Mouse (Mus musculus): ENCODE data around the gene Cstf2. TPM values are rescaled to one million over a fixed set of nuclear protein-coding genes. Genes with fewer than 3 reads are reported as not detected.

Cstf2 gene
- polyA plus RNA-seq (2015; fragmentation: Nextera tagmentation; extraction: Ambion mirVana) = 65.9 and 68.2 TPM in 2 replicates

DNA sequence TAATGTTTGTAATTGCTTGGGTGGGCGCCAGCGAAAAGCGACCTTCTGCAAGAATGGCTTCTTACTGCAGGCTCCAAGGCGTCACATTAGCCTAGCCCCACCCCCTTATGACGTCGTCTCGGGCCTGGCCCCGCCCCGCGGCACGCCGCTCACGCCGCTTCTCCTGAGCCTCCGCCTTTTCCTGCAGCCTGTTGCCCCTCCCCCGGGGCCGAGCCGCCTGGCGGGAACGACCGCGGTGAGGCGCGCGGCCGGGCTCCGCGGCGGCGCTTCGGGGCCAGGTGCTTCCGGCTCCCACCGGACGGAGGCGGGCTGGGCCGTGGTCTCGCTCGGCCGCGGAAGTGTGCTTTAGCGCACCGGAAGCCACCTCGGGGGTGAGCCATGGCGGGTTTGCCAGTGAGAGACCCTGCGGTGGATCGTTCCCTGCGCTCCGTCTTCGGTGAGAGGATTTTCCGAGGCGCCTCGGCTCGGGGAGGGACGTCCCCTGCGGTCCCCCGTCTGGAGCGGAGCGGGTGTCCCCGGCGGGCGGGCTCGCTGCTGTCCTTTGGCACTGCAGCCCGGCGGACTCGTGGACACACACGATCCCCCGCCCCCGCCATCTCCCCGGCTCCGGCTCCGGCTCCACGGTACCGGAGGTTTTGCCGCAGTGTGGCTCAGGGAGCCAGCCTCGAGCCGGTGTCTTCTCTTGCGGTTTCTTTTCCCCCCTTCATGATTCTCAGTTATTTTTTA is at the start of gene Cstf2:
TSS of gene Cstf2 (plus strand) at position 201 of the 726 bp plus-strand sequence.
- Histone ChIP-seq H3K9ac (ENCODE audit: low read depth, low read length) (peak within 1 kb of the TSS; percentile 76), H3K27ac (ENCODE audit: low read depth, low read length) (peak within 1 kb of the TSS; percentile 88), H3K4me2 (ENCODE audit: low read length) (peak within 1 kb of the TSS; percentile 51), H3K4me3 (ENCODE audit: low read length) (peak within 1 kb of the TSS; percentile 61), H3K4me1 (ENCODE audit: control insufficient read depth, insufficient read depth, low read depth, low read length) (peaks cover 2% of the 10 kb centered on the region; the same call in 1 of the 2 replicates), H3K9me3 (ENCODE audit: control insufficient read depth, low read length) (no peaks in the 10 kb centered on the region), H3K36me3 (ENCODE audit: control insufficient read depth, insufficient read depth, low read length) (no peaks in the 10 kb centered on the region; the same call in 1 of the 2 replicates), H3K27me3 (replicated peaks; ENCODE audit: control insufficient read depth, insufficient read depth, low read length) (no peaks in the 10 kb centered on the region)
- WGBS = 23% methylated on average over 43 of the region's 77 CpGs
- peak; percentile 99 for ATAC-seq

DNA sequence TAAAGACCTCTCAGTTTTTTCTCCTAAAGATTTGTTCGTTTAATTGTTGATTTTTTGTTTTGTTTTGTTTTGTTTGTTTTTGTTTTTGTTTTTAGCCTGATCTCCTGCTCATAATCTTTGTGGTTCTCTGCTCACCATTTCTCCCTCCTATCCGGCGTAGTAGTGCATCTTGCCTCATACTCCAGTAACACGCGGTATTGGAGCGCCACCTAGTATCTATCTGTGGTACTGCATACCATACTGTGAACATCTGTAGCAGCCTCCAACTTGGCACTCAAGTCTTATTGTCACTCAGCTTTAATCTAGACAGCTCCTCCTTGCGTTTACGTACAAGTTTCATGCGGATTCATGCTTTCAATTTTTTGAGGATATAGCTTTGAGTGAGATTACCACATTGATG is 40.0 kb upstream of the Cstf2 start:
- peak; percentile 77 for ATAC-seq
- Histone ChIP-seq H3K4me3 (ENCODE audit: low read length) (no peak overlapping the region), H3K27ac (ENCODE audit: low read depth, low read length) (no peak overlapping the region), H3K9me3 (ENCODE audit: control insufficient read depth, low read length) (no peaks in the 10 kb centered on the region), H3K4me1 (ENCODE audit: control insufficient read depth, insufficient read depth, low read depth, low read length) (no peaks in the 10 kb centered on the region), H3K9ac (ENCODE audit: low read depth, low read length) (no peak overlapping the region), H3K27me3 (replicated peaks; ENCODE audit: control insufficient read depth, insufficient read depth, low read length) (no peaks in the 10 kb centered on the region), H3K4me2 (ENCODE audit: low read length) (no peak overlapping the region), H3K36me3 (ENCODE audit: control insufficient read depth, insufficient read depth, low read length) (no peaks in the 10 kb centered on the region)
- 10% methylated on average over 9 of the region's 9 CpGs for WGBS

DNA sequence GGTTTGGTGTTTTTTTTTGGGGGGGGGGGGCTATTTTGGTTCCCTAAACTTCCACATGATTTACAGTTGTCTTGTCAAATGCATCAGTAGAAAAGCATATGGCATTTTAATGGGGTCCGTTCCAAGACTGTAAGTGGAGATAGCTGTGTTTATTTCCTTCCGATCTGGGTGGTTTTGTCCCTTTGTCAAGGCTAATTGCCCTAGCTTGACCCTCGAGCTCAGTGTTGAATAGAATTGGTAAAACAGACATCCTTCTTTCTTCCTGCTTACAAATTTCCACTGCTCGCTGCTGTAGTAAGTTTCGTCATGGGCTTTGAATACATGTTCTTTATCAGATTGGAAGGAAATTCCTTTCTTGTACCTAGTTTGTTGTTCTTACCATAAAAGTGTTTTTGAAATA is 38.3 kb upstream of the Cstf2 start:
- Histone ChIP-seq H3K27ac (ENCODE audit: low read depth, low read length) (no peak overlapping the region), H3K9ac (ENCODE audit: low read depth, low read length) (no peak overlapping the region), H3K4me3 (ENCODE audit: low read length) (no peak overlapping the region), H3K4me2 (ENCODE audit: low read length) (no peak overlapping the region), H3K27me3 (replicated peaks; ENCODE audit: control insufficient read depth, insufficient read depth, low read length) (no peaks in the 10 kb centered on the region), H3K9me3 (ENCODE audit: control insufficient read depth, low read length) (no peaks in the 10 kb centered on the region), H3K4me1 (ENCODE audit: control insufficient read depth, insufficient read depth, low read depth, low read length) (no peaks in the 10 kb centered on the region), H3K36me3 (ENCODE audit: control insufficient read depth, insufficient read depth, low read length) (no peaks in the 10 kb centered on the region)
- 46% methylated on average over 5 of the region's 5 CpGs for whole genome bisulfite sequencing
- no peak for ATAC-seq

DNA sequence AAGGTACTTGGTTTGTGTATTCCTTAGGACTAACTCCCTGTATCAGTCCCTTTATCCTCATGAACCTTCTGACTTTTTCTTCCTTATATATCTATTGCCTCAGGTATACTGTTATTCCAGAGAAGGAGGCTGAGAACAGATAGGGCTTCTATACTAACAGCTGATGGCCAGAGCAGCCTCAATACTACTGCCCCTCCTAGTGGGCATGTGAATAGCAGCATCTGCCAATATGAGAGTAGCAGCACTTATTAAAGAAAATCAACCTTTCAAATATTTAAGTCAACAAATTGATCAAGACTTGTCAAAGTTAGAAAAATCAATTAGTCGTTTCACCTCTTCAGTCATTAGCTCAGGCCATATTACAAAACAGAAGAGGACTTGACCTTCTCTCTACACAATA is 10.0 kb upstream of the Cstf2 start:
- H3K27ac ChIP-seq (ENCODE audit: low read depth, low read length) = no peak overlapping the region
- no peaks in the 10 kb centered on the region for H3K27me3 ChIP-seq (replicated peaks; ENCODE audit: control insufficient read depth, insufficient read depth, low read length)
- no peaks in the 10 kb centered on the region for H3K4me1 ChIP-seq (ENCODE audit: control insufficient read depth, insufficient read depth, low read depth, low read length)
- H3K9ac ChIP-seq (ENCODE audit: low read depth, low read length) = no peak overlapping the region
- H3K4me3 ChIP-seq (ENCODE audit: low read length) = no peak overlapping the region
- no peak overlapping the region for H3K4me2 ChIP-seq (ENCODE audit: low read length)
- WGBS = 77% methylated on average over 1 of the region's 1 CpGs
- ATAC-seq = no peak
- H3K36me3 ChIP-seq (ENCODE audit: control insufficient read depth, insufficient read depth, low read length) = no peaks in the 10 kb centered on the region
- no peaks in the 10 kb centered on the region for H3K9me3 ChIP-seq (ENCODE audit: control insufficient read depth, low read length)

DNA sequence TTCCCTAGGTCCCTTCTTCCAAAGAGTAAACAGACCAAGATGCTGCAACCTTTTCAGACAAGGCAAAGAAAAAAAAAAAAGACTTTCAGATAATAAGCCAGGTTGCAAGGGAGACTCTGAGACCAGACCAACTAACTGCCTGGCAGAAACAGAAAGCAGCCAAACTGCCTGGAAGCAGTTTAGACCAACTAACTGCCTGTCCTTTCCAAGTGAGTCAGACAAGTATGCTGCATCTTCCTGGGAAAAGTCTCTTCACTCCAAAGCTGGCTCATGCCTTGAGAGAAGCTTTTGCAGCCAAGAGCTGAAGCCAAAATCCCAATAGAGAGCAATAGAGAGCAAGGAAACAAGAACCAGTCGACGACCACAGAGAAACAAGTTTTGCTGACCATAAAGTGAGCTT is 2.1 kb upstream of the Cstf2 start:
- Histone ChIP-seq H3K36me3 (ENCODE audit: control insufficient read depth, insufficient read depth, low read length) (no peaks in the 10 kb centered on the region; the same call in 1 of the 2 replicates), H3K27me3 (replicated peaks; ENCODE audit: control insufficient read depth, insufficient read depth, low read length) (no peaks in the 10 kb centered on the region), H3K9me3 (ENCODE audit: control insufficient read depth, low read length) (no peaks in the 10 kb centered on the region), H3K4me2 (ENCODE audit: low read length) (no peak overlapping the region), H3K4me1 (ENCODE audit: control insufficient read depth, insufficient read depth, low read depth, low read length) (peaks cover 2% of the 10 kb centered on the region; the same call in 1 of the 2 replicates), H3K27ac (ENCODE audit: low read depth, low read length) (no peak overlapping the region), H3K4me3 (ENCODE audit: low read length) (no peak overlapping the region), H3K9ac (ENCODE audit: low read depth, low read length) (no peak overlapping the region)
- WGBS = 84% methylated on average over 2 of the region's 2 CpGs
- no peak for ATAC-seq

DNA sequence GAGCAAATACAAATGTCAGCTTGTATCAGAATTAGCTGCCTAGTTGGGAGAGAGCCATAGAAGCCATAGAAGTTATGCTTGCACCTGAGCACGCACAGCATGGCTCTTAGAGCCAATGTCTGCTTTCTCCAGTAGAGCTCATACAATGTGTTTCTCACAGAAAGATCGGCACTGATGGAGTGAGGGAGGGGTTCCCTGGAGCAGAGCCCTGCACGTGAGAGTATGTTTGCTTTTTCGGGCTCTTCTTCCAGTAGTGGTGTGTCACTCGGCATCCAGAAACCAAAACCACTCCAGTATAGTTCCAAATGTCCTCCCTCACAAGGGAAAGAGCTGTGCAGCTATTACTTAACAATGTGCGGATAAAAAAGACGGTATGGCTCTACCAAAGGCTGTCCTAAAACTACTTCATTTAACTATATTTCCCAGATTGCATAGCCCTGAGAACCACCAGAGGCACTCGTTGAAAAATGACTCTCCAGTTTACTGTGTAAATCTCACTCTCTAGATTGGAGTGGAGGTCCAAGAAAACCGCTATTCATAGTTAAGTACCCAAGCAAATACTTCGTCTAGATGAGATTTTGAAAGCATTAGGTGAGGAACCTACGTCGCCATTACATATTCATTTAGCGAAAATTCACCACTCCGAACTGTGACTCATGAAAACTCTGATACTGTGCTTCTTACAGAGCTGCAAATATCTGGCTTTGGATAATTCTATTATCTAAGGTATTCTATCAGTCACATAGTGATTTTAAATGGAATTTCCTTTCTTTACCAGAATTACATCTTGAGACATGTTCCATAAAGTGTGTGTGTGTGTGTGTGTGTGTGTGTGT is 729 bp upstream of the Cstf2 start:
- 74% methylated on average over 14 of the region's 14 CpGs for WGBS
- peaks cover 2% of the 10 kb centered on the region; the same call in 1 of the 2 replicates for H3K4me1 ChIP-seq (ENCODE audit: control insufficient read depth, insufficient read depth, low read depth, low read length)
- H3K4me3 ChIP-seq (ENCODE audit: low read length) = peak overlapping the region; percentile 61
- no peak overlapping the region for H3K9ac ChIP-seq (ENCODE audit: low read depth, low read length)
- H3K9me3 ChIP-seq (ENCODE audit: control insufficient read depth, low read length) = no peaks in the 10 kb centered on the region
- H3K36me3 ChIP-seq (ENCODE audit: control insufficient read depth, insufficient read depth, low read length) = no peaks in the 10 kb centered on the region; the same call in 1 of the 2 replicates
- peak overlapping the region; percentile 46 for H3K4me2 ChIP-seq (ENCODE audit: low read length)
- H3K27me3 ChIP-seq (replicated peaks; ENCODE audit: control insufficient read depth, insufficient read depth, low read length) = no peaks in the 10 kb centered on the region
- ATAC-seq = no peak; the same call in 1 of the 2 replicates
- peak overlapping the region; percentile 88; the same call in 1 of the 2 replicates for H3K27ac ChIP-seq (ENCODE audit: low read depth, low read length)

DNA sequence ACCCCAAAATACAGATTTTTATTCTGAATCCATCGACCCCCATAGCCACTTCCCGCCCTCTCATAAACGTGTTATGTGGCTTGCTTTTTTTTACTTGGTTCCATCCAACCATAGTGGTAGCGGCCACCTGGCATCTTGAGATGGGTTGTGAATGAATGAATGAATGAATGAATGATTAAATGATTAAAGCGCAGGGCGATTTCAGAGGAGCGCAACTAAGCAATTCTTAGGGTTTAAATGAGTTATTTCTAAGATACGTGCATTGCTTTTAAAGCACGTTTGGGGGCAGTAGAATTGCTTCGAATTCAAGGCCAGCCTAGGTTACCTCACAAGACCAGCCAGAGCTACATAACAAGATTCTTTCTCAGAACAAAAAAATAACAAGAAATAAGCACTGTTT is 777 bp downstream of the Cstf2 start:
- peak overlapping the region; percentile 76 for H3K9ac ChIP-seq (ENCODE audit: low read depth, low read length)
- H3K27ac ChIP-seq (ENCODE audit: low read depth, low read length) = peak overlapping the region; percentile 88
- ATAC-seq = peak; percentile 12; the same call in 1 of the 2 replicates
- 23% methylated on average over 10 of the region's 10 CpGs for WGBS
- H3K4me1 ChIP-seq (ENCODE audit: control insufficient read depth, insufficient read depth, low read depth, low read length) = peaks cover 2% of the 10 kb centered on the region; the same call in 1 of the 2 replicates
- H3K36me3 ChIP-seq (ENCODE audit: control insufficient read depth, insufficient read depth, low read length) = no peaks in the 10 kb centered on the region; the same call in 1 of the 2 replicates
- peak overlapping the region; percentile 61 for H3K4me3 ChIP-seq (ENCODE audit: low read length)
- peak overlapping the region; percentile 51 for H3K4me2 ChIP-seq (ENCODE audit: low read length)
- H3K9me3 ChIP-seq (ENCODE audit: control insufficient read depth, low read length) = no peaks in the 10 kb centered on the region
- H3K27me3 ChIP-seq (replicated peaks; ENCODE audit: control insufficient read depth, insufficient read depth, low read length) = no peaks in the 10 kb centered on the region

DNA sequence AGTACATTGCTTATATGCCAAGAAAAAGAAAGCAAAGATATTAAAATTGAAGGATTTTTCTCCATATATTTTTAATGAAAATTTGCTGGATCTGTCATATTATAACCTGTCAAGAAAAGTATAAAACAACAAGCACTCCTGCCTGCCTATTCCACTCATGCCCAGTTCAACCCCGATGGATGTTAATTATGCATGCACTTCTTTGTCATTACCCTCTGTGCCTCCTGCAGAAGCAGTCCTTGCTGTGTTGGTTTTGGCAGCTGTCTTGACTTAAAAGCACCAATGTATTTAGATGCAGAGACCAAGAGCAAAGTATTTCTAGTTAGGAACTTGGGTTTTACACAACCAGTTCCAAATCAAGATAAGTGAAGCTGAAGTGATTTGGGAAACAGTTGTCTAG is 26.5 kb downstream of the Cstf2 start:
- Histone ChIP-seq H3K36me3 (ENCODE audit: control insufficient read depth, insufficient read depth, low read length) (peaks cover 7% of the 10 kb centered on the region; the same call in 1 of the 2 replicates), H3K4me2 (ENCODE audit: low read length) (no peak overlapping the region), H3K27me3 (replicated peaks; ENCODE audit: control insufficient read depth, insufficient read depth, low read length) (no peaks in the 10 kb centered on the region), H3K27ac (ENCODE audit: low read depth, low read length) (no peak overlapping the region), H3K4me1 (ENCODE audit: control insufficient read depth, insufficient read depth, low read depth, low read length) (no peaks in the 10 kb centered on the region), H3K4me3 (ENCODE audit: low read length) (no peak overlapping the region), H3K9ac (ENCODE audit: low read depth, low read length) (no peak overlapping the region), H3K9me3 (ENCODE audit: control insufficient read depth, low read length) (no peaks in the 10 kb centered on the region)
- no peak for ATAC-seq
- 53% methylated on average over 1 of the region's 1 CpGs for WGBS

DNA sequence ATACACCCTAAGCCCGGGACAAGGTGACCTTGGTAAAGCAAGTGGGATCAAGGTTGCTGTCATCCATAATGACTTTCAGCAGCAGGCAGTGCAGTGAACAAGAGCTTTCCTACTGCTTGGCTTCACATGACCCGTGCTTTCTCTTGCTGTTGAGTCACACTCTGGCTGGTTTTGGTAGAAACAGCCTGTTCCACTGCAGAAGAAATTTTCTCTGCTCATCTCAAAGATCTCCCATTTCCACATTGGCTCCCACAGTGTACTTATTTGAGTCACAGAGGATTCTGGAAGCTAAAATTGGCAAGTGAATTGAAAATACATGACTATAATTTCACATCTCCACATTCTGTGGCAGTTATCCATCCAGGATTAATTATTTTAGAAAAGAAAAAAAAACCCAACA is 43.7 kb downstream of the Cstf2 start:
- no peaks in the 10 kb centered on the region for H3K27me3 ChIP-seq (replicated peaks; ENCODE audit: control insufficient read depth, insufficient read depth, low read length)
- no peaks in the 10 kb centered on the region for H3K4me1 ChIP-seq (ENCODE audit: control insufficient read depth, insufficient read depth, low read depth, low read length)
- no peak overlapping the region for H3K27ac ChIP-seq (ENCODE audit: low read depth, low read length)
- 63% methylated on average over 2 of the region's 2 CpGs for WGBS
- H3K4me2 ChIP-seq (ENCODE audit: low read length) = no peak overlapping the region
- H3K36me3 ChIP-seq (ENCODE audit: control insufficient read depth, insufficient read depth, low read length) = no peaks in the 10 kb centered on the region
- no peak for ATAC-seq
- H3K9ac ChIP-seq (ENCODE audit: low read depth, low read length) = no peak overlapping the region
- no peaks in the 10 kb centered on the region for H3K9me3 ChIP-seq (ENCODE audit: control insufficient read depth, low read length)
- H3K4me3 ChIP-seq (ENCODE audit: low read length) = no peak overlapping the region

Data from hindbrain, embryonic 16.5 days (tissue).